Comparison of ENCODE assay signal across 12 mouse cellular contexts in genomic region chr6:54819272-54819671, GRCm38 (mm10). TPM values are rescaled to one million over a fixed set of nuclear protein-coding genes. Genes with fewer than 3 reads are reported as not detected.
DNase-seq lines count a peak whose midpoint lies in the region; ATAC-seq lines count a peak whose summit lies in the region.
"Had no signal": no experiment of that assay in that cellular context is flagged by ENCODE, and none has a peak within 500 bp of the region (broad histone marks: within the 10 kb centered on the region; RNA-seq: fewer than 3 reads in every experiment).

No protein-coding gene starts in this region.

- no peak for DNase-seq in heart, postnatal 10 days
- no peak for DNase-seq in neural tube, embryonic 10.5 days (ENCODE audit: extremely low spot score, low spot score)
- DNase-seq in hindbrain, embryonic 14.5 days (ENCODE audit: low spot score) = no peak
- no peak for DNase-seq in c-Kit-positive CD71-positive TER-119-positive erythroid progenitor cells, embryonic 14.5 days (ENCODE audit: low spot score)
- no peak for DNase-seq in cerebellum, adult 9-11 months
- DNase-seq: adrenal gland, adult 8-10 months; cerebellum, postnatal 36 days; thymus, adult 2 months had no signal

- intact Hi-C loops in heart, postnatal 10 days (cut with DNase I) = loop anchor here (5.0 to 10.0 kb wide), 2 partner anchors 173 to 224 kb away; partner anchors contain the start of genes Fkbp14, Ggct and Plekha8

- H3K4me3 ChIP-seq in heart, embryonic 13.5 days = peak overlapping the region; percentile 3; the same call in 1 of the 2 replicates
- H3K4me3 ChIP-seq in neural tube, embryonic 12.5 days = no peak overlapping the region
- no peak overlapping the region for H3K4me3 ChIP-seq in hindbrain, embryonic 14.5 days (replicated peaks; ENCODE audit: low read length)
- no peak overlapping the region for H3K4me3 ChIP-seq in midbrain, embryonic 15.5 days

- no peak overlapping the region for H3K9ac ChIP-seq in heart, embryonic 13.5 days
- H3K9ac ChIP-seq in neural tube, embryonic 12.5 days = no peak overlapping the region
- no peak overlapping the region for H3K9ac ChIP-seq in hindbrain, embryonic 14.5 days
- no peak overlapping the region for H3K9ac ChIP-seq in midbrain, embryonic 15.5 days

- no peaks in the 10 kb centered on the region for H3K9me3 ChIP-seq in heart, embryonic 13.5 days
- no peaks in the 10 kb centered on the region for H3K9me3 ChIP-seq in neural tube, embryonic 12.5 days
- H3K9me3 ChIP-seq in hindbrain, embryonic 14.5 days (ENCODE audit: control insufficient read depth, low read length) = no peaks in the 10 kb centered on the region
- no peaks in the 10 kb centered on the region for H3K9me3 ChIP-seq in midbrain, embryonic 15.5 days

- H3K27me3 ChIP-seq in heart, embryonic 13.5 days (replicated peaks) = no peaks in the 10 kb centered on the region
- H3K27me3 ChIP-seq in neural tube, embryonic 12.5 days (replicated peaks) = no peaks in the 10 kb centered on the region
- no peaks in the 10 kb centered on the region for H3K27me3 ChIP-seq in hindbrain, embryonic 14.5 days (ENCODE audit: control insufficient read depth, insufficient read depth, low read length)
- H3K27me3 ChIP-seq in midbrain, embryonic 15.5 days (replicated peaks) = no peaks in the 10 kb centered on the region

- H3K4me1 ChIP-seq in heart, embryonic 13.5 days = peaks cover 37% of the 10 kb centered on the region
- H3K4me1 ChIP-seq in neural tube, embryonic 12.5 days = peaks cover 15% of the 10 kb centered on the region
- peaks cover 24% of the 10 kb centered on the region for H3K4me1 ChIP-seq in hindbrain, embryonic 14.5 days (replicated peaks; ENCODE audit: control insufficient read depth, insufficient read depth, low read length)
- H3K4me1 ChIP-seq in midbrain, embryonic 15.5 days = peaks cover 28% of the 10 kb centered on the region

- peak overlapping the region; percentile 46 for H3K4me2 ChIP-seq in heart, embryonic 13.5 days
- H3K4me2 ChIP-seq in neural tube, embryonic 12.5 days (replicated peaks) = 0 out of 2 replicates have a peak overlapping the region, but pooled peaks have one; percentile 12
- H3K4me2 ChIP-seq in hindbrain, embryonic 14.5 days (replicated peaks) = 0 out of 2 replicates have a peak overlapping the region, but pooled peaks have one; percentile 0
- H3K4me2 ChIP-seq in midbrain, embryonic 15.5 days = 0 out of 2 replicates have a peak overlapping the region, but pooled peaks have one; percentile 4

- H3K36me3 ChIP-seq in heart, embryonic 13.5 days = no peaks in the 10 kb centered on the region
- H3K36me3 ChIP-seq in neural tube, embryonic 12.5 days = no peaks in the 10 kb centered on the region
- no peaks in the 10 kb centered on the region for H3K36me3 ChIP-seq in hindbrain, embryonic 14.5 days (replicated peaks; ENCODE audit: control insufficient read depth, insufficient read depth)
- H3K36me3 ChIP-seq in midbrain, embryonic 15.5 days (replicated peaks) = no peaks in the 10 kb centered on the region

- no peak for ATAC-seq in heart, embryonic 13.5 days (ENCODE audit: extremely low read depth, insufficient number of reproducible peaks, low FRiP score, low TSS enrichment)
- ATAC-seq in neural tube, embryonic 12.5 days (ENCODE audit: low FRiP score, low read depth) = no peak
- no peak for ATAC-seq in hindbrain, embryonic 14.5 days (ENCODE audit: low FRiP score)
- no peak for ATAC-seq in midbrain, embryonic 15.5 days (replicated peaks)
- ATAC-seq: inflammation-experienced regulatory T-cells, adult 6 months had no signal

- 29% methylated on average over 4 of the region's 4 CpGs for WGBS in heart, embryonic 13.5 days
- 42% methylated on average over 4 of the region's 4 CpGs for WGBS in neural tube, embryonic 12.5 days
- 35% methylated on average over 4 of the region's 4 CpGs for WGBS in hindbrain, embryonic 14.5 days
- WGBS in midbrain, embryonic 15.5 days = 36% methylated on average over 4 of the region's 4 CpGs

- H3K27ac ChIP-seq in heart, embryonic 13.5 days (replicated peaks) = no peak overlapping the region
- no peak overlapping the region for H3K27ac ChIP-seq in neural tube, embryonic 12.5 days
- H3K27ac ChIP-seq in hindbrain, embryonic 14.5 days = no peak overlapping the region
- no peak overlapping the region for H3K27ac ChIP-seq in midbrain, embryonic 15.5 days

RNA-seq across cellular contexts. Expression of gene Znrf2, which starts 2.6 kb away (rescaled TPM):
- 2.2 and 2.4 TPM in 2 replicates for polyA plus RNA-seq in heart, embryonic 13.5 days (2015; fragmentation: Nextera tagmentation; extraction: Ambion mirVana)
- total RNA-seq in heart, postnatal 10 days (2021) = 10 to 100 TPM; 24.0 to 27.6 TPM
- 4.4 and 4.7 TPM in 2 replicates for polyA plus RNA-seq in neural tube, embryonic 12.5 days (2016; fragmentation: Nextera tagmentation; extraction: Ambion mirVana)
- polyA plus RNA-seq in hindbrain, embryonic 14.5 days (2014; fragmentation: Nextera tagmentation; extraction: Ambion mirVana) = 6.1 and 7.7 TPM in 2 replicates
- 6.3 and 6.6 TPM in 2 replicates for polyA plus RNA-seq in midbrain, embryonic 15.5 days (2015; fragmentation: Nextera tagmentation; extraction: Ambion mirVana)
